Mouse (Mus musculus) testis, adult 2 months (tissue): ENCODE measurements around the gene Man1b1. TPM values are rescaled to one million over a fixed set of nuclear protein-coding genes. Genes with fewer than 3 reads are reported as not detected.
A peak's percentile ranks its signal among the peaks of the same experiment; 100 is the strongest.

Experiments
- H3K27ac ChIP-seq: fragments of 200-500 bp; 2 replicates; pipeline ENCODE4 v1.5.1; 2012; ENCODE audit warnings: low read depth, low read length; ENCODE audit not compliant: control insufficient read depth, insufficient read depth
- H3K27me3 ChIP-seq: fragments of 200-500 bp; 2 replicates; pipeline ENCODE4 v1.6.1; 2012; ENCODE audit warnings: mild to moderate bottlenecking, low read length, moderate library complexity; ENCODE audit not compliant: control insufficient read depth, insufficient read depth
- H3K36me3 ChIP-seq: fragments of 200-500 bp; 2 replicates; pipeline ENCODE4 v1.6.1; 2012; ENCODE audit warnings: mild to moderate bottlenecking, low read length; ENCODE audit not compliant: control insufficient read depth, insufficient read depth
- H3K4me1 ChIP-seq: fragments of 200-500 bp; 2 replicates; pipeline ENCODE4 v1.6.1; 2012; ENCODE audit warnings: low read length; ENCODE audit not compliant: control insufficient read depth, insufficient read depth
- H3K4me3 ChIP-seq: fragments of 200-500 bp; 2 replicates; pipeline ENCODE4 v1.5.1; 2012; ENCODE audit warnings: low read depth, mild to moderate bottlenecking, low read length, moderate library complexity, mixed read lengths; ENCODE audit not compliant: control insufficient read depth
- CTCF ChIP-seq: fragments of 200-500 bp; IDR thresholded peaks from 2 replicates; pipeline ENCODE4 v1.5.1; 2012; ENCODE audit warnings: low read depth, mild to moderate bottlenecking, inconsistent platforms, low read length, moderate library complexity; ENCODE audit not compliant: control insufficient read depth, insufficient read depth, insufficient replicate concordance
- POLR2A ChIP-seq: fragments of 200-500 bp; IDR thresholded peaks from 2 replicates; pipeline ENCODE4 v1.6.1; 2012; ENCODE audit warnings: low read depth, mild to moderate bottlenecking, inconsistent platforms, low read length, moderate library complexity; ENCODE audit not compliant: control insufficient read depth
- polyA plus RNA-seq: library from polyadenylated mRNA; depleted of rRNA; stranded (reverse); fragments of >200 nt; gene quantifications from 2 replicates; pipeline ENCODE4 v1.2.3, GENCODE M21; 2012

Man1b1 gene
- polyA plus RNA-seq, 1 experiment = 29.3 TPM

DNA sequence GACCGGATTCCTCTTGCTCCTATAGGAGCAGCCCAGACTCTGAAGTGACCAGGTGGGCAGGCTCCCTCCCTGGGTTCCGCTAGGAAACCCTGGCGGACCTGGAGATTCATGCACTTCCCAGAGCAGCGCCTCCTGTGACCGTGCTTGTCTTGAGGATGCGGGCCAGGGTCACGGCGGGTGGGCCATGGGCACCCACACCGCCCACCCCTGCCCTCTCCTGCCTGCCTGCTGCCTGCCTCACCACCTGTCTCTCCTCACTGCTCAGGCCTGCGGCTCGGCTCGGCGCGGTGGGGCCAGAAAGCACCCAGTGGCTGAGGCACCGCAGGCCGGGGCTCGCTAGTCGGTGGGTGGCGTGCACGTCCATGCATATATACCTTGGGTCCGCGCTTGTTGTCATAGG is 21.2 kb upstream of the Man1b1 start:
- peaks cover 3% of the 10 kb centered on the region for H3K4me1 ChIP-seq
- peak overlapping the region; percentile 19 for H3K4me3 ChIP-seq
- H3K27ac ChIP-seq = no peak overlapping the region
- H3K36me3 ChIP-seq = no peaks in the 10 kb centered on the region
- H3K27me3 ChIP-seq = no peaks in the 10 kb centered on the region; the same call in 1 of the 2 replicates
- TF ChIP-seq CTCF (no peak), POLR2A (no peak)

DNA sequence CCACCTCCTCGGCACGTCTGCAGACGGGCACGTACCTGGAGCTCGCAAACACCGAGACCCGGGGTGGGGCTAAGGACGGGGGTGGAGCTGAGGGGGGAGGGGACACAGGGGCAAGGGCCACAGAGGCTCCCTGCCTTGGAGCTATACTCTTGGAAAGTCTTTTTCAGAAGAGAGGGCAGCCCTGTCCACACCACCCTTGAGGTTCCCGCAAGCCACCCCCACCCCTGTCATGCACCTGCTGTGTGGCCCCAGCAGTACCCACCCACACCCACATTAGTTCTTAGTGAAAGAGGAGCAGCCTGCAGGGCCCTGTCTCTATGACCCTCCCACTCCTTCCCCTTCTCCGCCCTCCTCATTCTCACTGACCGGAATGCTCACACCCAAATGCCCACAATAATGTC is 20.6 kb upstream of the Man1b1 start:
- Histone ChIP-seq H3K27me3 (no peaks in the 10 kb centered on the region; the same call in 1 of the 2 replicates), H3K4me3 (no peak overlapping the region), H3K27ac (no peak overlapping the region), H3K36me3 (no peaks in the 10 kb centered on the region), H3K4me1 (peaks cover 3% of the 10 kb centered on the region)
- TF ChIP-seq POLR2A = no peak
- TF ChIP-seq CTCF = no peak

DNA sequence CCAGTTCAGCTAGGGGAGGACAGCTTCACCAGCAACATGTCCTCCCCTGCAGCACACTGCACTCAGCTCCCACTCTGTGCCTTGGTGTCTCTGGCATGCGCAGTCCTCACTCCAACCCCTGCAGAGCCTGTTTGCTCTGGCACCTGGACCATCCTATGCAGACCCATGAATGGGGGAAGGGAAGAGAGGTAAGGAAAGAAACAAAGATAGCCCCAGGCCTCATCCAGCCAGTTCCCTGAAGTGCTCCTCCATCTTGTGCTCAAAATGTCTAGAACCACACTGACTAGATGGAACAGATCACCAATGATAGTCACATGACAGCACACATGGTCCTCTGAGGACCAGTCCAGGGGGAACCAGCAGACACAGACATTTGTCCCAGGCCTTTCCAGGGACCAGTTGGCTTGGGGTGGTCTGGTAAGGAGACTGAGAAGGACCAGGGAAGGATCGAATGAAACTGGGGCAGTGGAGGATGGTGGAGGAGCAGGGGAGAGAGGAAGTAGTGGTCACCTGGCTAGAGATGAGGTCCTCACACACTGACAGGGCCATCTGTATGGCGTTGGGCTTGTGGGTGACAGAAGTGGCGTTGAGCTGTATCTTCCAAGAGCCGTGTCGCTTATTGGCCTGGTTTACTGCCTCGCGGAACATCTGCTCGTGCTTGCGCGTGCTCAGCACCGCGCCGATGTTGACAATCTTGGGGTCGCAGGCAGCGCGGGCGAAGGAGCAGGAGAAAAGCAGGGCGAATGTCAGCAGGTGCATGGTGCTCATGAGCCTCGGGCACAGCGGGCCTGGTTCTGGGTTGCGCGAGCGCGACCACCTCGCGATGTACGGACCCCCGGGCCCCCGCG is 13.8 kb upstream of the Man1b1 start:
- no peaks in the 10 kb centered on the region for H3K27me3 ChIP-seq
- no peak overlapping the region for H3K27ac ChIP-seq
- TF ChIP-seq CTCF = no peak
- no peak for TF ChIP-seq POLR2A
- no peaks in the 10 kb centered on the region for H3K36me3 ChIP-seq
- H3K4me1 ChIP-seq = peaks cover 8% of the 10 kb centered on the region
- peak overlapping the region; percentile 74 for H3K4me3 ChIP-seq

DNA sequence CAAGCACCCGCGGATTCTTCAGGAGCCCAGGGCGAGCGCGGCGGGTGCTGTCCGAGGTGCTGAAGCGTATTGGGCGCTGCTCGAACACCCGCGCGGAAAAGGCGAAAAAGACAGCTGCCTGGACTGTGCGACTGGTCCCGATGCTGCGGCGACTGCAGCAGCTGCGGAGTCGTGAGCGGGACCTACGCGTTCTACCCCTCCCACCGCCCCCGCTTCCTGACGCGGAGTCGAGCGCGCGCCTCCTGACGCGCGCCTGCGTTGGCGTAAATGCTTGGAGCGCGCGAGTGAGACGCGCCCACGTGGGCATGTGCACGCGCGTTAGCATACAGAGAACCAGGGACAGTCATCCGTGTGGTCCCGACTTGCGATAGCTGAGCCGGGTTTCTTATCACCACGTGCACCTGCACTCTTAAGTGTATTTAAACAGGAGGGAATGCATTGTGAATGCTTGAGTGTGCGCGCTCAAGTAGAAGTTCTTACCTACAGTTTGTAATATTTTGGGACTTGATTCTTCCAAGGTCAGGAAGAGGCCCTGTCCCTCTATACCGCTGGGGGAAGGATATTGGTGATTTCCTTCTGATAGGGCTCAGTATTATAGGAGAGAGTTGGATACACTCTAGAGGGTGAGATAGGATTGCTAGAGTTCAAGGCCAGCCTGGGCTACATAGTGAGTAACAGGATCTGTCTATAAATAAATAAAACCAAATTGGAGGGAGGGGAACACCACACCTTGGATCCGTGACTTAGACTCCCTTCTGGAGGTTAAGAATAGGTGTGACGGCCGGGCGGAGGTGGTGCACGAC is 13.0 kb upstream of the Man1b1 start, which contains the start of gene Grin1:
Gene Grin1 (minus strand): TSS at position 217 of the 803 bp plus-strand sequence.
- Histone ChIP-seq H3K27ac (no peak within 1 kb of the TSS), H3K36me3 (no peaks in the 10 kb centered on the region), H3K4me3 (peak within 1 kb of the TSS; percentile 74), H3K27me3 (no peaks in the 10 kb centered on the region), H3K4me1 (peaks cover 8% of the 10 kb centered on the region)
- no peak for TF ChIP-seq CTCF
- TF ChIP-seq POLR2A = no peak

DNA sequence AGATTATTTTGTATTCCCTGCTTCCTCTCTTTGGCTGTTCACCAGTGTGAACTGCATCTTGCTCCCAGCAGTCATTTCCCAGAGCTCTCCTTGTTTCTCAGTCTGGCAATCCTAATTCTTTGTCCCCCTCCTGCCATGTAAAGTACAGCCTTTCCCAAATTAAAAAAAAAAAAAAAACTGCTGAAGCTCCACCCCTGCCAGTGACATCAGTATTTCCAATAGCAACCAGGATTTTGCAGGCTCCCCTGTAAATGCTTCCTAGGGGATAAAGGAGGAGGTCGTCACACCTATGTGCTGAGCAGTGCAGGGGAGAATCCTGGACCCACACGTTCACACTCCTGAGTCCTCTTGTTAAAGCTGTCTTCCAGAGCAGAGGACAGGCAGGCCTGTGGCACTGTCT is 12.1 kb upstream of the Man1b1 start:
- H3K4me3 ChIP-seq = no peak overlapping the region
- TF ChIP-seq POLR2A (no peak), CTCF (no peak)
- no peak overlapping the region for H3K27ac ChIP-seq
- H3K36me3 ChIP-seq = no peaks in the 10 kb centered on the region
- no peaks in the 10 kb centered on the region for H3K27me3 ChIP-seq
- H3K4me1 ChIP-seq = peaks cover 8% of the 10 kb centered on the region

DNA sequence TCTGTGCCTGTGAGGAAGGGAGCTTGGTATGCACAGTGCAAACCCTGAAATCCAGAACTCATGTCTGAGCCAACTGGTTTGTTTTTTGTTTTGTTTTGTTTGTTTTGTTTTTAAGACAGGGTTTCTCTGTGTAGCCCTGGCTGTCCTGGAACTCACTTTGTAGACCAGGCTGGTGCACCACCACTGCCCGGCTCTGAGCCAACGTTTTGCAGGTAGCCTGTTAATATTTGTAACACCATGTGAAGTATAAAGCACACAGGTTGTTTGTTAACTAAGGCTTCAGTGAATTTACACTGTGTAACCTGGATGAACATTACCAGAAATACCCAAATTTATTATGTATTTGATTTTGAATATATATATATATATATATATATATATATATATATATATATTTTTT is 6.1 kb upstream of the Man1b1 start:
- Histone ChIP-seq H3K4me1 (no peaks in the 10 kb centered on the region), H3K27ac (no peak overlapping the region), H3K36me3 (no peaks in the 10 kb centered on the region; the same call in 1 of the 2 replicates), H3K27me3 (no peaks in the 10 kb centered on the region), H3K4me3 (no peak overlapping the region)
- no peak for TF ChIP-seq CTCF
- no peak for TF ChIP-seq POLR2A

DNA sequence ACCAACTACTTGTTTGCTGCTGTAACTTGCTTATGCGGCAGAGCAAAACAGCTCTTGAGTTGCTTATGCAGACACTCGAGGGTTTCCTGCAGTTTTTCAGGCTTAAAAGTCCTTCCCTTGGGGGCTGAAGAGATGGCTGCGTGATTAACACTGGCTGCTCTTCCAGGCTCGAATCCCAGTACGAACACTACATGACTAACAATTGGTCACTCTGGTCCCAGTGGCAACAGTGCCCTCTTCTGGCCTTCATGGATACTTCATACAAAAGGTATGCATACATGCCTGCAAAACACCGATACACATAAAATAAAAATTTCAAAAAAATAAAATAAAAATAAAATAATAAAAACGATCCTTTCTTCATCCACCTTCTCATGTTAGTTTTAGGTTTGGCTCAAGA is 3.7 kb upstream of the Man1b1 start:
- H3K4me3 ChIP-seq = no peak overlapping the region
- TF ChIP-seq CTCF = peak; percentile 21; the same call in 1 of the 2 replicates
- no peak for TF ChIP-seq POLR2A
- H3K4me1 ChIP-seq = peaks cover 3% of the 10 kb centered on the region; the same call in 1 of the 2 replicates
- H3K27ac ChIP-seq = no peak overlapping the region
- no peaks in the 10 kb centered on the region for H3K27me3 ChIP-seq
- H3K36me3 ChIP-seq = no peaks in the 10 kb centered on the region; the same call in 1 of the 2 replicates
